Comparison of ENCODE assay signal across 8 mouse cellular contexts in genomic region chr5:74051394-74052170, GRCm38 (mm10). TPM values are rescaled to one million over a fixed set of nuclear protein-coding genes. Genes with fewer than 3 reads are reported as not detected.
A peak's percentile ranks its signal among the peaks of the same experiment; 100 is the strongest.
DNase-seq lines count a peak whose midpoint lies in the region; ATAC-seq and TF ChIP-seq lines count a peak whose summit lies in the region.

No protein-coding gene starts in this region.

- TF ChIP-seq EP300 in heart, adult 2 months (IDR thresholded peaks at IDR 0.05; ENCODE audit: insufficient read depth, low read depth, low read length), result no peak

- no peak for ATAC-seq in neural tube, embryonic 12.5 days (ENCODE audit: low FRiP score, low read depth)

- TF ChIP-seq CTCF in heart, adult 2 months (IDR thresholded peaks at IDR 0.05), result no peak

- H3K27me3 ChIP-seq in neural tube, embryonic 12.5 days (replicated peaks), result no peaks in the 10 kb centered on the region
- H3K27me3 ChIP-seq in heart, adult 2 months (ENCODE audit: control insufficient read depth, insufficient read depth, low read length), result no peaks in the 10 kb centered on the region

- H3K4me1 ChIP-seq in neural tube, embryonic 12.5 days, result peaks cover 6% of the 10 kb centered on the region
- H3K4me1 ChIP-seq in heart, adult 2 months (ENCODE audit: control insufficient read depth, insufficient read depth, low read length), result peaks cover 9% of the 10 kb centered on the region

- no peak for TF ChIP-seq POLR2A in heart, adult 2 months (IDR thresholded peaks at IDR 0.05; ENCODE audit: insufficient read depth, low read depth, low read length)

- intact Hi-C loops in heart, adult 2 months (cut with DNase I), result no loop called here

- 83% methylated on average over 23 of the region's 23 CpGs for WGBS in neural tube, embryonic 12.5 days
- WGBS in heart, adult 2 months, result 56% methylated on average over 23 of the region's 23 CpGs

- no peak overlapping the region for H3K4me3 ChIP-seq in neural tube, embryonic 12.5 days
- no peak overlapping the region for H3K4me3 ChIP-seq in heart, adult 2 months

- no peak overlapping the region for H3K27ac ChIP-seq in neural tube, embryonic 12.5 days
- no peak overlapping the region for H3K27ac ChIP-seq in heart, adult 2 months

- no peak overlapping the region for H3K4me2 ChIP-seq in neural tube, embryonic 12.5 days (replicated peaks)

- no peaks in the 10 kb centered on the region for H3K36me3 ChIP-seq in neural tube, embryonic 12.5 days
- no peaks in the 10 kb centered on the region; the same call in 1 of the 2 replicates for H3K36me3 ChIP-seq in heart, adult 2 months (ENCODE audit: control insufficient read depth, insufficient read depth, low read length)

- DNase-seq in adrenal gland, adult 2 months, result peak; percentile 74
- DNase-seq in adrenal gland, adult 18-20 months (ENCODE audit: low spot score in 2 of 2), result no peak
- no peak for DNase-seq in neural tube, embryonic 10.5 days (ENCODE audit: extremely low spot score, low spot score)
- DNase-seq in heart, adult 2 months, result peak; percentile 48 to 59
- DNase-seq in kidney, postnatal 36 days, result peak; percentile 76 to 77
- no peak for DNase-seq in B cell, adult 2 months
- DNase-seq in thymus, postnatal 4 days, result no peak

- H3K9ac ChIP-seq in neural tube, embryonic 12.5 days, result 0 out of 2 replicates have a peak overlapping the region, but pooled peaks have one; percentile 21
- no peak overlapping the region for H3K9ac ChIP-seq in heart, adult 2 months (ENCODE audit: low read depth, low read length)

- H3K79me2 ChIP-seq in heart, adult 2 months (replicated peaks; ENCODE audit: control insufficient read depth, insufficient read depth, low read length), result peaks cover 5% of the 10 kb centered on the region

- no peaks in the 10 kb centered on the region for H3K9me3 ChIP-seq in neural tube, embryonic 12.5 days

RNA-seq across cellular contexts. Expression of gene Usp46, which starts 16.6 kb away (rescaled TPM):
- 10 to 100 TPM; 29.5 to 32.6 TPM for total RNA-seq in adrenal gland, adult 2 months (2021)
- polyA plus RNA-seq in adrenal gland, adult 2 months (2012; rRNA removed), result 1.5 TPM in 2 replicates
- total RNA-seq in adrenal gland, adult 18-20 months (2021), result 10 to 100 TPM; 25.8 to 26.9 TPM
- 27.1 and 27.8 TPM in 2 replicates for polyA plus RNA-seq in neural tube, embryonic 12.5 days (2016; fragmentation: Nextera tagmentation; extraction: Ambion mirVana)
- total RNA-seq in heart, adult 2 months (2021), result 10 to 100 TPM; 35.8 to 37.1 TPM
- 6.4 and 15.8 TPM in 2 replicates for polyA plus RNA-seq in heart, adult 2 months (2012; rRNA removed)

Comparison
In these comparisons a context has a peak if more than half of its experiments do, and no peak if none do; other contexts are left out.
1. DNase-seq: peak in adrenal gland, adult 2 months (single experiment), heart, adult 2 months (2 of 2) and kidney, postnatal 36 days (2 of 2); none in adrenal gland, adult 18-20 months (0 of 2), neural tube, embryonic 10.5 days (single experiment), B cell, adult 2 months (0 of 2) and thymus, postnatal 4 days (single experiment).